Mouse (Mus musculus) cortical plate, adult 2 months (tissue): ENCODE results near the gene Chil1.

Experiments
- CTCF ChIP-seq: fragments of 200-500 bp; IDR thresholded peaks from 2 replicates; pipeline ENCODE4 v1.5.1; 2011; ENCODE audit warnings: mild to moderate bottlenecking, control low read depth, low read length; ENCODE audit not compliant: insufficient read depth; ENCODE audit errors: extremely low read depth
- POLR2A ChIP-seq: fragments of 200-500 bp; IDR thresholded peaks from 2 replicates; pipeline ENCODE4 v1.6.1; 2011; ENCODE audit warnings: mild to moderate bottlenecking, low read length, control low read depth; ENCODE audit not compliant: insufficient read depth; ENCODE audit errors: extremely low read depth

- TF ChIP-seq POLR2A (no peak), CTCF (no peak)
Observed at GRCm38 (mm10) chr1:134222122-134223055, 40.4 kb downstream of the Chil1 start.
